Mouse (Mus musculus) gastrocnemius, adult 18-20 months (tissue): Measurements from ENCODE around the gene Casp8. TPM values are rescaled to one million over a fixed set of nuclear protein-coding genes. Genes with fewer than 3 reads are reported as not detected.
"Not testable (repeated sequence)": the region's sequence is repeated elsewhere in the genome, so short reads cannot be mapped to it uniquely, and the experiment has no call there.

Experiments used
- DNase-seq: peaks from one replicate; pipeline ENCODE4 v3.0.0; 2021; ENCODE audit warnings: low spot score
- total RNA-seq, 2 experiments: library from RNA; stranded (reverse); gene quantifications; 2 replicates each; pipeline ENCODE4 v1.2.3; 2021

Casp8 gene
- total RNA-seq, 2 experiments from 2014 or later: 1.6 to 3.3 TPM

DNA sequence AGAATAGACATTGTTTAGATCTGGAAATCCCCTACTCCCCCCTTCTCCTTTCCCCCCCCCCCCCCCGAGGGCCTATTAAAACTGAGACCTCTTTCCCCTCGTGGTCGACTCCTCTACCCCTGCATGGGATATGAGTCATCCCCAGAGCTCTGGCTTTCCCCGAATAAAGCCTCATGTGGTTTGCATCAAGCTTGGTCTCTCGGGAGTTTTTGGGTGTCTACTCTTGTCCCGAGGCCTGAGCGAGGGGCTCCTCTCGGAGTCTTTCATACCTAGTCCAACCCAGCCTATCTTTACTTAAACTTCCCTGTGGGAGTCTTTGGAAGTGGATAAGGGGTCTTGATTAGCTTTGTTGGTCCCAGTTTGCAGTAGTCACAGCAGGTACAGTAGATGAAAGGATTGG lies 97.2 kb downstream of the Casp8 start:
- DNase-seq: not testable (repeated sequence)

Other genes starting within 250 kb of the Casp8 start
- gene Fam126b, start 209.1 kb upstream of the Casp8 start, total RNA-seq: 10 to 100 TPM in 1 of 2 experiments, 1 to 10 TPM in 1; 9.5 to 12.4 TPM
- gene Ndufb3, start 209.0 kb upstream of the Casp8 start, total RNA-seq: 100 to 1,000 TPM; 166 to 200 TPM
- gene Als2cr12, start 99.4 kb upstream of the Casp8 start, total RNA-seq: not detected
- gene Cflar, start 83.9 kb upstream of the Casp8 start, total RNA-seq: 10 to 100 TPM; 36.3 to 46.3 TPM
- gene Trak2, start 178.1 kb downstream of the Casp8 start, total RNA-seq: 10 to 100 TPM; 56.1 to 83.1 TPM
- 100 to 1,000 TPM; 117 to 129 TPM for gene Stradb, start 178.1 kb downstream of the Casp8 start, total RNA-seq